Mouse (Mus musculus): Measurements from ENCODE around the gene Olfr675. TPM values are rescaled to one million over a fixed set of nuclear protein-coding genes. Genes with fewer than 3 reads are reported as not detected.
"Not testable (repeated sequence)": the region's sequence is repeated elsewhere in the genome, so short reads cannot be mapped to it uniquely, and the experiment has no call there.

Olfr675 gene
- not detected in 2 replicates for polyA plus RNA-seq (2015; fragmentation: Nextera tagmentation; extraction: Ambion mirVana)

- WGBS = 76% methylated on average over 1 of the region's 1 CpGs
- H3K4me2 ChIP-seq (ENCODE audit: low read depth, low read length) = no peak within 1 kb of the TSS
- H3K27me3 ChIP-seq (ENCODE audit: control insufficient read depth, insufficient read depth, low read length) = no peaks in the 10 kb centered on the region
Measured at GRCm38 (mm10) chr7:105028360-105028759, at the start of gene Olfr675. Gene Olfr675, minus strand, starts transcription at chr7:105028460.

GRCm38 (mm10) chr7:105064175-105064574 is 35.9 kb upstream of the Olfr675 start, which contains the start of gene Olfr678:
Gene Olfr678, plus strand, starts transcription at chr7:105064475.
- H3K4me2 ChIP-seq (ENCODE audit: low read depth, low read length) = no peak within 1 kb of the TSS
- H3K27ac ChIP-seq (ENCODE audit: low read length) = no peak within 1 kb of the TSS
- WGBS = 85% methylated on average over 1 of the region's 1 CpGs
- ATAC-seq (replicated peaks; ENCODE audit: extremely low read depth, insufficient read depth, low FRiP score) = no peak
- H3K9me3 ChIP-seq (replicated peaks; ENCODE audit: control insufficient read depth, low read length) = no peaks in the 10 kb centered on the region
- H3K4me3 ChIP-seq (ENCODE audit: low read length) = no peak within 1 kb of the TSS
- H3K9ac ChIP-seq (ENCODE audit: low read length) = no peak within 1 kb of the TSS
- H3K4me1 ChIP-seq (ENCODE audit: control insufficient read depth, insufficient read depth, low read length) = no peaks in the 10 kb centered on the region
- H3K27me3 ChIP-seq (ENCODE audit: control insufficient read depth, insufficient read depth, low read length) = no peaks in the 10 kb centered on the region
- H3K36me3 ChIP-seq (ENCODE audit: control insufficient read depth, insufficient read depth) = no peaks in the 10 kb centered on the region

More at GRCm38 (mm10) chr7:105028360-105028759, at the start of gene Olfr675:
- Histone ChIP-seq H3K27ac (ENCODE audit: low read length) (no peak within 1 kb of the TSS), H3K9me3 (replicated peaks; ENCODE audit: control insufficient read depth, low read length) (no peaks in the 10 kb centered on the region), H3K9ac (ENCODE audit: low read length) (no peak within 1 kb of the TSS), H3K36me3 (ENCODE audit: control insufficient read depth, insufficient read depth) (no peaks in the 10 kb centered on the region), H3K4me3 (ENCODE audit: low read length) (no peak within 1 kb of the TSS), H3K4me1 (ENCODE audit: control insufficient read depth, insufficient read depth, low read length) (no peaks in the 10 kb centered on the region)
- no peak for ATAC-seq (replicated peaks; ENCODE audit: extremely low read depth, insufficient read depth, low FRiP score)

GRCm38 (mm10) chr7:105058951-105059350 is 30.7 kb upstream of the Olfr675 start:
- H3K4me2 ChIP-seq (ENCODE audit: low read depth, low read length) = no peak overlapping the region
- no peaks in the 10 kb centered on the region for H3K36me3 ChIP-seq (ENCODE audit: control insufficient read depth, insufficient read depth)
- no peak overlapping the region for H3K4me3 ChIP-seq (ENCODE audit: low read length)
- no peak overlapping the region for H3K9ac ChIP-seq (ENCODE audit: low read length)
- H3K27ac ChIP-seq (ENCODE audit: low read length) = no peak overlapping the region
- no peaks in the 10 kb centered on the region for H3K27me3 ChIP-seq (ENCODE audit: control insufficient read depth, insufficient read depth, low read length)
- no peak for ATAC-seq (replicated peaks; ENCODE audit: extremely low read depth, insufficient read depth, low FRiP score)
- H3K9me3 ChIP-seq (replicated peaks; ENCODE audit: control insufficient read depth, low read length) = no peaks in the 10 kb centered on the region
- no peaks in the 10 kb centered on the region for H3K4me1 ChIP-seq (ENCODE audit: control insufficient read depth, insufficient read depth, low read length)

DNA sequence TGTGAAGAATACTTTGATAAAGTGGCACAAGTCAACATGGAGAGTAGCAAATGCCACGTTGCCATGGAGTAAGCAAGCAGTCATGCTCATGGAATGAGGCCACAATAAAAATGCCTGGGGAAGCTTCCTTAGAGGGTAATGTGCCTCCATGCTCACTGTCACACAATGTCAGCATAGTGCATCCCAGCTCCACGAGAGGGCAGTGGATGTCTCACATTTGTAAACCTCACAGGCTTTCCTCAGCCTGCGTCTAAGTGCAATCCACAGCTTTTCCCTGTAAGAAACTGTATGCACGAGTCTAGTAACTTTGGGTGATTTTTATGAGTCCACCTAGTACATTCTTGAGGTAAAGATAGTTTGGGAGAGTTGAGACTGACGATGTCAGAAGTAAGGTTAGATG is 5.6 kb upstream of the Olfr675 start:
- H3K27ac ChIP-seq (ENCODE audit: low read length); H3K4me3 ChIP-seq (ENCODE audit: low read length): not testable (repeated sequence)
- 47% methylated on average over 5 of the region's 5 CpGs for WGBS

GRCm38 (mm10) chr7:105032398-105032797 is 4.1 kb upstream of the Olfr675 start, which contains the start of gene Olfr676:
Gene Olfr676, plus strand, starts transcription at chr7:105032698.
- no peaks in the 10 kb centered on the region for H3K4me1 ChIP-seq (ENCODE audit: control insufficient read depth, insufficient read depth, low read length)
- H3K4me2 ChIP-seq (ENCODE audit: low read depth, low read length) = no peak within 1 kb of the TSS
- H3K4me3 ChIP-seq (ENCODE audit: low read length) = no peak within 1 kb of the TSS
- no peak for ATAC-seq (replicated peaks; ENCODE audit: extremely low read depth, insufficient read depth, low FRiP score)
- H3K9me3 ChIP-seq (replicated peaks; ENCODE audit: control insufficient read depth, low read length) = no peaks in the 10 kb centered on the region
- no peaks in the 10 kb centered on the region for H3K27me3 ChIP-seq (ENCODE audit: control insufficient read depth, insufficient read depth, low read length)
- no peak within 1 kb of the TSS for H3K9ac ChIP-seq (ENCODE audit: low read length)
- H3K27ac ChIP-seq (ENCODE audit: low read length) = no peak within 1 kb of the TSS
- H3K36me3 ChIP-seq (ENCODE audit: control insufficient read depth, insufficient read depth) = no peaks in the 10 kb centered on the region

More for the DNA sequence above, 5.6 kb upstream of the Olfr675 start:
- H3K4me2 ChIP-seq (ENCODE audit: low read depth, low read length); H3K4me1 ChIP-seq (ENCODE audit: control insufficient read depth, insufficient read depth, low read length); ATAC-seq (replicated peaks; ENCODE audit: extremely low read depth, insufficient read depth, low FRiP score); H3K9ac ChIP-seq (ENCODE audit: low read length); H3K27me3 ChIP-seq (ENCODE audit: control insufficient read depth, insufficient read depth, low read length); H3K9me3 ChIP-seq (replicated peaks; ENCODE audit: control insufficient read depth, low read length); H3K36me3 ChIP-seq (ENCODE audit: control insufficient read depth, insufficient read depth): not testable (repeated sequence)

DNA sequence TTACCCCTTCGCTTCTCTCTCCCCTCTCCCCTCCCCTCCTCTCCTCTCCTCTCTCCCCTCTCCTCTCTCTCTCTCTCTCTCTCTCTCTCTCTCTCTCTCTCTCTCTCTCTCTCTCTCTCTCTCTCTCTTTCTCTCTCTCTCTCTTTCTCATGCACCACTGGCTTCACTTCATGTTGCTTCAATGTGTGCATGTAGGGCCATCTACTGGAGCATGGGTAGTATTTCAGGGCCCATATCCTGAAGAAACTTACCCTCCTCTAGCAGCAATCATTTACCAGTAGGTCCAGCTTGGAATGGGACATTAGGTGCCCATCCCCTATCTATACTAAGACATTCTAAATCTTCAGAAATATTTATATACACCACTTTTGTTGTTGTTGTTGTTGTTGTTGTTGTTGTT is 5.7 kb downstream of the Olfr675 start:
- ATAC-seq (replicated peaks; ENCODE audit: extremely low read depth, insufficient read depth, low FRiP score) = no peak
- Histone ChIP-seq H3K36me3 (ENCODE audit: control insufficient read depth, insufficient read depth) (no peaks in the 10 kb centered on the region), H3K4me1 (ENCODE audit: control insufficient read depth, insufficient read depth, low read length) (no peaks in the 10 kb centered on the region), H3K4me2 (ENCODE audit: low read depth, low read length) (no peak overlapping the region), H3K9ac (ENCODE audit: low read length) (no peak overlapping the region), H3K4me3 (ENCODE audit: low read length) (no peak overlapping the region), H3K27me3 (ENCODE audit: control insufficient read depth, insufficient read depth, low read length) (no peaks in the 10 kb centered on the region), H3K27ac (ENCODE audit: low read length) (no peak overlapping the region), H3K9me3 (replicated peaks; ENCODE audit: control insufficient read depth, low read length) (no peaks in the 10 kb centered on the region)
- WGBS = 53% methylated on average over 1 of the region's 1 CpGs

- H3K27me3 ChIP-seq (ENCODE audit: control insufficient read depth, insufficient read depth, low read length) = no peaks in the 10 kb centered on the region
- H3K9me3 ChIP-seq (replicated peaks; ENCODE audit: control insufficient read depth, low read length) = no peaks in the 10 kb centered on the region
- H3K4me3 ChIP-seq (ENCODE audit: low read length) = no peak within 1 kb of the TSS
- no peaks in the 10 kb centered on the region for H3K36me3 ChIP-seq (ENCODE audit: control insufficient read depth, insufficient read depth)
- H3K4me1 ChIP-seq (ENCODE audit: control insufficient read depth, insufficient read depth, low read length) = no peaks in the 10 kb centered on the region
- no peak for ATAC-seq (replicated peaks; ENCODE audit: extremely low read depth, insufficient read depth, low FRiP score)
- H3K27ac ChIP-seq (ENCODE audit: low read length) = no peak within 1 kb of the TSS
- H3K4me2 ChIP-seq (ENCODE audit: low read depth, low read length) = no peak within 1 kb of the TSS
- no peak within 1 kb of the TSS for H3K9ac ChIP-seq (ENCODE audit: low read length)
Measured at GRCm38 (mm10) chr7:105001929-105002328, 26.3 kb downstream of the Olfr675 start, which contains the start of gene Olfr672. Gene Olfr672, minus strand, starts transcription at chr7:105002029.

DNA sequence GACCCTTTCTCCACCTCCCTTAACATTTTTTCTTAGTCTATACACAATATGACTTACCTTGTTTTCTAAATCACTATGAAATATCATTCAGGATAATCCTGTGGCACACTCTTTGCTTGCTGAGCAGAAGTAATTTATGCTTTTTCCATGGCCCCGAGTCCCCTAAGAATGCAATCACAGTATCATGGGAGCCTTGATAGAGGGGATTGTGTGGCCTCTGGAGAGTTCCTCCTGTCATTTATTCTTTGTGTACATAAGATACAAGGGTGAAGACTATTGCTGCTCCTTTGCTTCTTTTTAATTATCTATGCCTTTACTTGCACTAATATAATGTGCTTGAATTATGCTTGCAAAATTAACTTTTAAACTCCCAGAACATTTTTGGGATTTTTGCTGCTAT is 49.2 kb downstream of the Olfr675 start, which contains the start of gene Olfr671:
Olfr671 (minus strand) TSS at position 101 of the 400 bp plus-strand sequence.
- no peak within 1 kb of the TSS for H3K27ac ChIP-seq (ENCODE audit: low read length)
- ATAC-seq (replicated peaks; ENCODE audit: extremely low read depth, insufficient read depth, low FRiP score) = no peak

GRCm38 (mm10) chr7:104972507-104972906 is 55.8 kb downstream of the Olfr675 start:
- H3K27me3 ChIP-seq (ENCODE audit: control insufficient read depth, insufficient read depth, low read length); H3K4me1 ChIP-seq (ENCODE audit: control insufficient read depth, insufficient read depth, low read length); H3K27ac ChIP-seq (ENCODE audit: low read length); H3K9me3 ChIP-seq (replicated peaks; ENCODE audit: control insufficient read depth, low read length); H3K36me3 ChIP-seq (ENCODE audit: control insufficient read depth, insufficient read depth); H3K4me2 ChIP-seq (ENCODE audit: low read depth, low read length); H3K9ac ChIP-seq (ENCODE audit: low read length); H3K4me3 ChIP-seq (ENCODE audit: low read length); ATAC-seq (replicated peaks; ENCODE audit: extremely low read depth, insufficient read depth, low FRiP score): not testable (repeated sequence)
- 58% methylated on average over 2 of the region's 2 CpGs for WGBS

More for the DNA sequence above, 49.2 kb downstream of the Olfr675 start, which contains the start of gene Olfr671:
- H3K27me3 ChIP-seq (ENCODE audit: control insufficient read depth, insufficient read depth, low read length) = no peaks in the 10 kb centered on the region
- H3K4me1 ChIP-seq (ENCODE audit: control insufficient read depth, insufficient read depth, low read length) = no peaks in the 10 kb centered on the region
- H3K9ac ChIP-seq (ENCODE audit: low read length) = no peak within 1 kb of the TSS
- H3K4me2 ChIP-seq (ENCODE audit: low read depth, low read length) = no peak within 1 kb of the TSS
- no peaks in the 10 kb centered on the region for H3K9me3 ChIP-seq (replicated peaks; ENCODE audit: control insufficient read depth, low read length)
- no peaks in the 10 kb centered on the region for H3K36me3 ChIP-seq (ENCODE audit: control insufficient read depth, insufficient read depth)
- 61% methylated on average over 1 of the region's 1 CpGs for WGBS
- H3K4me3 ChIP-seq (ENCODE audit: low read length) = no peak within 1 kb of the TSS

All from heart, embryonic 16.5 days (tissue).